ENCODE assay signal across 10 mouse cellular contexts in genomic region chr11:75963730-75964475, GRCm38 (mm10). TPM values are rescaled to one million over a fixed set of nuclear protein-coding genes. Genes with fewer than 3 reads are reported as not detected.
DNase-seq lines count a peak whose midpoint lies in the region; ATAC-seq and TF ChIP-seq lines count a peak whose summit lies in the region.
"Had no signal": no experiment of that assay in that cellular context is flagged by ENCODE, and none has a peak within 500 bp of the region (broad histone marks: within the 10 kb centered on the region; RNA-seq: fewer than 3 reads in every experiment).

No protein-coding gene starts in this region.

- peak; percentile 57 to 81 for DNase-seq in adrenal gland, adult (ENCODE audit: inconsistent age in 2 of 2, low spot score in 1 of 2)
- DNase-seq in adrenal gland, postnatal 4 days (ENCODE audit: low spot score in 2 of 2) = no peak
- peak; percentile 19 to 24 for DNase-seq in right cerebral cortex, adult 2 months (ENCODE audit: low spot score in 2 of 2)
- no peak for DNase-seq in right cerebral cortex, postnatal 25 days
- DNase-seq in limb, embryonic 11.5 days (ENCODE audit: low spot score) = peak; percentile 61
- DNase-seq in stomach, postnatal 0 days (ENCODE audit: low spot score) = peak; percentile 17
- no peak for DNase-seq in frontal cortex, postnatal 14 days (ENCODE audit: low spot score in 2 of 2)
- no peak for DNase-seq in T-cell, adult 2 months (ENCODE audit: low spot score)
- DNase-seq: lung, postnatal 10 days had no signal

- peak overlapping the region; percentile 18; the same call in 1 of the 2 replicates for H3K4me2 ChIP-seq in limb, embryonic 11.5 days (ENCODE audit: low read depth, severe bottlenecking)
- H3K4me2 ChIP-seq in stomach, postnatal 0 days (replicated peaks; ENCODE audit: low read depth) = no peak overlapping the region

- 29% methylated on average over 11 of the region's 11 CpGs for WGBS in limb, embryonic 11.5 days
- 42% methylated on average over 11 of the region's 11 CpGs for WGBS in stomach, postnatal 0 days

- TF ChIP-seq EP300 in stomach, postnatal 0 days (optimal IDR thresholded peaks at IDR 0.05) = no peak

- H3K9ac ChIP-seq in limb, embryonic 11.5 days (ENCODE audit: low read length) = 0 out of 2 replicates have a peak overlapping the region, but pooled peaks have one; percentile 13
- no peak overlapping the region for H3K9ac ChIP-seq in stomach, postnatal 0 days (ENCODE audit: low read length)

- no peaks in the 10 kb centered on the region for H3K9me3 ChIP-seq in limb, embryonic 11.5 days (ENCODE audit: control insufficient read depth, low read length)
- H3K9me3 ChIP-seq in stomach, postnatal 0 days (ENCODE audit: control insufficient read depth, low read length) = no peaks in the 10 kb centered on the region

- H3K27ac ChIP-seq in limb, embryonic 11.5 days (replicated peaks; ENCODE audit: low read depth, low read length) = no peak overlapping the region
- H3K27ac ChIP-seq in stomach, postnatal 0 days (replicated peaks) = no peak overlapping the region

- H3K36me3 ChIP-seq in limb, embryonic 11.5 days (ENCODE audit: control insufficient read depth, insufficient read depth, low read length) = no peaks in the 10 kb centered on the region
- H3K36me3 ChIP-seq in stomach, postnatal 0 days (ENCODE audit: control insufficient read depth, insufficient read depth, low read length) = no peaks in the 10 kb centered on the region

- peaks cover 22% of the 10 kb centered on the region for H3K27me3 ChIP-seq in limb, embryonic 11.5 days (ENCODE audit: control insufficient read depth, insufficient read depth, low read length)
- H3K27me3 ChIP-seq in stomach, postnatal 0 days (ENCODE audit: control insufficient read depth, insufficient read depth, low read length) = no peaks in the 10 kb centered on the region

- no peak overlapping the region for H3K4me3 ChIP-seq in limb, embryonic 11.5 days (ENCODE audit: low read depth, low read length)
- H3K4me3 ChIP-seq in stomach, postnatal 0 days (ENCODE audit: low read depth, low read length) = no peak overlapping the region

- H3K4me1 ChIP-seq in limb, embryonic 11.5 days (ENCODE audit: control insufficient read depth, insufficient read depth, low read length) = peaks cover 27% of the 10 kb centered on the region
- H3K4me1 ChIP-seq in stomach, postnatal 0 days (replicated peaks; ENCODE audit: control insufficient read depth, insufficient read depth) = 0 out of 2 replicates have a peak, but pooled peaks cover 2% of the 10 kb centered on the region

- TF ChIP-seq CTCF in stomach, postnatal 0 days (IDR thresholded peaks at IDR 0.05; ENCODE audit: low read depth) = no peak

- ATAC-seq in limb, embryonic 11.5 days (ENCODE audit: insufficient number of reproducible peaks, low FRiP score, low TSS enrichment, low read depth) = no peak
- ATAC-seq in stomach, postnatal 0 days (ENCODE audit: low FRiP score, low TSS enrichment) = no peak

RNA-seq across cellular contexts. Expression of gene Rph3al, which starts 25.7 kb away (rescaled TPM):
- total RNA-seq in adrenal gland, postnatal 4 days (2021) = 10 to 100 TPM; 18.0 to 19.5 TPM
- 1.7 and 2.7 TPM in 2 replicates for polyA plus RNA-seq in limb, embryonic 11.5 days (2014; fragmentation: Nextera tagmentation; extraction: Ambion mirVana)
- 11.2 and 11.7 TPM in 2 replicates for polyA plus RNA-seq in stomach, postnatal 0 days (2015; fragmentation: Nextera tagmentation; extraction: Ambion mirVana)

RNA-seq across cellular contexts. Expression of gene 1700016K19Rik, which starts 35.8 kb away (rescaled TPM):
- total RNA-seq in adrenal gland, postnatal 4 days (2021) = not detected
- polyA plus RNA-seq in limb, embryonic 11.5 days (2014; fragmentation: Nextera tagmentation; extraction: Ambion mirVana) = 0.16 TPM in 1 of 2 replicates, not detected in the other
- polyA plus RNA-seq in stomach, postnatal 0 days (2015; fragmentation: Nextera tagmentation; extraction: Ambion mirVana) = 3.7 and 4.4 TPM in 2 replicates
- total RNA-seq: hematopoietic stem cell, adult 5-6 weeks had no signal

Comparison
In these comparisons a context has a peak if more than half of its experiments do, and no peak if none do; other contexts are left out.
1. DNase-seq: peak in adrenal gland, adult (2 of 2), right cerebral cortex, adult 2 months (2 of 2), limb, embryonic 11.5 days (single experiment) and stomach, postnatal 0 days (single experiment); none in adrenal gland, postnatal 4 days (0 of 2), right cerebral cortex, postnatal 25 days (single experiment), frontal cortex, postnatal 14 days (0 of 2) and T-cell, adult 2 months (single experiment).